Comparison of ENCODE assay signal across 7 mouse cellular contexts in genomic region chr11:51967443-51968401, GRCm38 (mm10). TPM values are rescaled to one million over a fixed set of nuclear protein-coding genes. Genes with fewer than 3 reads are reported as not detected.
A peak's percentile ranks its signal among the peaks of the same experiment; 100 is the strongest.
DNase-seq lines count a peak whose midpoint lies in the region; ATAC-seq lines count a peak whose summit lies in the region.

Cdkn2aipnl (plus strand) TSS chr11:51967661.

- H3K27ac ChIP-seq in embryonic facial prominence, embryonic 10.5 days (replicated peaks): peak within 1 kb of the TSS; percentile 92
- H3K27ac ChIP-seq in limb, embryonic 10.5 days: peak within 1 kb of the TSS; percentile 90
- H3K27ac ChIP-seq in midbrain, embryonic 13.5 days: peak within 1 kb of the TSS; percentile 65; the same call in 1 of the 2 replicates

- no peaks in the 10 kb centered on the region for H3K9me3 ChIP-seq in embryonic facial prominence, embryonic 10.5 days
- H3K9me3 ChIP-seq in limb, embryonic 10.5 days (replicated peaks): no peaks in the 10 kb centered on the region
- H3K9me3 ChIP-seq in midbrain, embryonic 13.5 days: no peaks in the 10 kb centered on the region

- H3K4me2 ChIP-seq in midbrain, embryonic 13.5 days (replicated peaks): peak within 1 kb of the TSS; percentile 95

- DNase-seq in adrenal gland, postnatal 10 days: peak; percentile 99
- DNase-seq in embryonic facial prominence, embryonic 10.5 days (ENCODE audit: low spot score): peak; percentile 96
- peak; percentile 91 for DNase-seq in kidney, adult 11 months
- DNase-seq in limb, embryonic 10.5 days (ENCODE audit: low spot score): peak; percentile 98
- DNase-seq in spleen, adult 12 weeks (ENCODE audit: low spot score): peak; percentile 98

- H3K36me3 ChIP-seq in embryonic facial prominence, embryonic 10.5 days (replicated peaks): peaks cover 38% of the 10 kb centered on the region
- H3K36me3 ChIP-seq in limb, embryonic 10.5 days: peaks cover 34% of the 10 kb centered on the region
- H3K36me3 ChIP-seq in midbrain, embryonic 13.5 days: peaks cover 31% of the 10 kb centered on the region

- peak; percentile 97 for ATAC-seq in granulocyte monocyte progenitor cell, adult 5-6 weeks (replicated peaks; ENCODE audit: poor library complexity, severe bottlenecking)
- peak; percentile 98 for ATAC-seq in midbrain, embryonic 13.5 days

- 3% methylated on average over 63 of the region's 63 CpGs for WGBS in embryonic facial prominence, embryonic 10.5 days
- 3% methylated on average over 63 of the region's 63 CpGs for WGBS in limb, embryonic 10.5 days
- WGBS in midbrain, embryonic 13.5 days: 2% methylated on average over 60 of the region's 63 CpGs

- H3K9ac ChIP-seq in midbrain, embryonic 13.5 days (replicated peaks): peak within 1 kb of the TSS; percentile 79

- no peaks in the 10 kb centered on the region for H3K27me3 ChIP-seq in embryonic facial prominence, embryonic 10.5 days (replicated peaks; ENCODE audit: low read depth, poor library complexity, severe bottlenecking)
- H3K27me3 ChIP-seq in limb, embryonic 10.5 days (ENCODE audit: low read depth, poor library complexity, severe bottlenecking): no peaks in the 10 kb centered on the region
- no peaks in the 10 kb centered on the region for H3K27me3 ChIP-seq in midbrain, embryonic 13.5 days

- peak within 1 kb of the TSS; percentile 74 for H3K4me3 ChIP-seq in embryonic facial prominence, embryonic 10.5 days
- peak within 1 kb of the TSS; percentile 80 for H3K4me3 ChIP-seq in limb, embryonic 10.5 days
- peak within 1 kb of the TSS; percentile 64 for H3K4me3 ChIP-seq in midbrain, embryonic 13.5 days (replicated peaks)

- peaks cover 19% of the 10 kb centered on the region for H3K4me1 ChIP-seq in embryonic facial prominence, embryonic 10.5 days
- H3K4me1 ChIP-seq in limb, embryonic 10.5 days: peaks cover 8% of the 10 kb centered on the region
- peaks cover 14% of the 10 kb centered on the region for H3K4me1 ChIP-seq in midbrain, embryonic 13.5 days (replicated peaks)

RNA-seq across cellular contexts. Expression of gene Cdkn2aipnl, which starts in this region (rescaled TPM):
- 10 to 100 TPM; 23.8 to 26.0 TPM for total RNA-seq in adrenal gland, postnatal 10 days (2021)
- 128 and 133 TPM in 2 replicates for polyA plus RNA-seq in embryonic facial prominence, embryonic 10.5 days (2016; fragmentation: Nextera tagmentation; extraction: Ambion mirVana)
- total RNA-seq in granulocyte monocyte progenitor cell, adult 5-6 weeks (2014; fragmentation: Nextera tagmentation): 70.1 and 81.1 TPM in 2 replicates
- total RNA-seq in granulocyte monocyte progenitor cell, adult 5-6 weeks (2017): 70.1 and 72.9 TPM in 2 replicates
- 132 and 141 TPM in 2 replicates for polyA plus RNA-seq in limb, embryonic 10.5 days (2016; fragmentation: Nextera tagmentation; extraction: Ambion mirVana)
- polyA plus RNA-seq in midbrain, embryonic 13.5 days (2015; fragmentation: Nextera tagmentation; extraction: Ambion mirVana): 118 and 120 TPM in 2 replicates

Comparison
In these comparisons a context has a peak if more than half of its experiments do, and no peak if none do; other contexts are left out.
1. Peak in every context shown above with its lines: DNase-seq, ATAC-seq, H3K4me3 ChIP-seq and H3K27ac ChIP-seq.